Mouse (Mus musculus): ENCODE measurements at regions not wholly inside any gene's neighbourhood (a gene's known extent, or its start where the extent isn't known, plus 50 kb on each side); places are given as distances from the start of the nearest gene placed in this dataset.

DNA sequence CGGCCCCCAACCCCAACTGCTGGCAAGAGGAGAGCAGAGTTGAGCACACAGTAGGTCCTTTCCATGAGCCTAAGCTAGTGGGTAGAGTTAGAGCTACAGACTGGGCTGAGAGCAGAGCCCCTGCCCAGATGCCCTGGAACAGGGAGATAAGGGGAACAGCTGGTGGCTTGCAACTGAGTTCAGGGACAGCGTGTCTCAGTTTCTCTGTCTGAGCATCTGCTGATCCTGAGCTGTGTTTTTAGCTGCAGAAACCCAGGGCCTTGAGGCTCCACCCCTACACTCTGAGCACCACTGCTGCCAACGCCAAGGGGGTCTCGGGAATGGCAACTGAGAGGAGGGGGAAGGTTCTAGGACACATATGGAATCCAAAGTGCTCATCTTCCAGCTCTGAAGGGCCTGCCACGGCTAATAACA lies 82.4 kb downstream of the 1700001O22Rik start:
- Histone ChIP-seq H3K4me1 (ENCODE audit: control insufficient read depth, insufficient read depth, low read length) (peaks cover 89% of the 10 kb centered on the region), H3K9me3 (ENCODE audit: control insufficient read depth, low read length) (no peaks in the 10 kb centered on the region), H3K4me3 (replicated peaks; ENCODE audit: low read length) (no peak overlapping the region), H3K27me3 (ENCODE audit: control insufficient read depth, insufficient read depth, low read length) (no peaks in the 10 kb centered on the region), H3K9ac (ENCODE audit: low read depth, low read length, severe bottlenecking) (0 out of 2 replicates have a peak overlapping the region, but pooled peaks have one; percentile 55), H3K4me2 (replicated peaks; ENCODE audit: low read depth, low read length, severe bottlenecking) (no peak overlapping the region; the same call in 1 of the 2 replicates), H3K36me3 (ENCODE audit: control insufficient read depth, insufficient read depth, low read length) (no peaks in the 10 kb centered on the region), H3K27ac (replicated peaks; ENCODE audit: low read depth, low read length) (peak overlapping the region; percentile 97)
- no peak for DNase-seq (ENCODE audit: low spot score)
- TF ChIP-seq POLR2A (IDR thresholded peaks at IDR 0.05; ENCODE audit: borderline replicate concordance, extremely low read depth, insufficient read depth, insufficient read length), result no peak
- 68% methylated on average over 5 of the region's 5 CpGs for WGBS
- ATAC-seq (ENCODE audit: low FRiP score, low read depth), result no peak

DNA sequence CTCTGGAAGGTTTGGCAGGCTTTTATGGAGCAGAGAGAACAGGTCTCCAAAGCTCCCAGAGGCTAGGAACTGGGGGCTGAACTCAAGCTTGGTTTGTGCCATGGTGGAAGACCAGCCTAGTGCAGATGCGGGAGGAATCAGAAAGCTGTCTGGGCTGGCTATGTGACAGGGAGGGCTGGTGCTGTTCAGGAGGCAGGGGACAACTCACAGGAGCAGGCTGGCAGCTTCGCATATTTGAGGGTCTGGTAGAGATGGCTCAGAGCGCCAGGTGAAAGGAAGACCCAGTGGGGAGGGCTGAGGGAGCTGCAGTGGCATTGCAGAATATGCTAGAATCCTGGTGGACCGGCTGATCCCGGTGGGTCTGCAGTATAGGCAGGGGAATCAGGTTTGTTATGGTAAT lies 83.2 kb downstream of the 1700001O22Rik start:
- Histone ChIP-seq H3K4me3 (replicated peaks; ENCODE audit: low read length) (peak overlapping the region; percentile 29; the same call in 1 of the 2 replicates), H3K9ac (ENCODE audit: low read depth, low read length, severe bottlenecking) (peak overlapping the region; percentile 55), H3K36me3 (ENCODE audit: control insufficient read depth, insufficient read depth, low read length) (no peaks in the 10 kb centered on the region), H3K27me3 (ENCODE audit: control insufficient read depth, insufficient read depth, low read length) (no peaks in the 10 kb centered on the region), H3K4me1 (ENCODE audit: control insufficient read depth, insufficient read depth, low read length) (peaks cover 82% of the 10 kb centered on the region), H3K4me2 (replicated peaks; ENCODE audit: low read depth, low read length, severe bottlenecking) (peak overlapping the region; percentile 65), H3K9me3 (ENCODE audit: control insufficient read depth, low read length) (no peaks in the 10 kb centered on the region), H3K27ac (replicated peaks; ENCODE audit: low read depth, low read length) (peak overlapping the region; percentile 97)
- 36% methylated on average over 5 of the region's 5 CpGs for WGBS
- no peak for TF ChIP-seq POLR2A (IDR thresholded peaks at IDR 0.05; ENCODE audit: borderline replicate concordance, extremely low read depth, insufficient read depth, insufficient read length)
- no peak for ATAC-seq (ENCODE audit: low FRiP score, low read depth)
- DNase-seq (ENCODE audit: low spot score), result no peak

DNA sequence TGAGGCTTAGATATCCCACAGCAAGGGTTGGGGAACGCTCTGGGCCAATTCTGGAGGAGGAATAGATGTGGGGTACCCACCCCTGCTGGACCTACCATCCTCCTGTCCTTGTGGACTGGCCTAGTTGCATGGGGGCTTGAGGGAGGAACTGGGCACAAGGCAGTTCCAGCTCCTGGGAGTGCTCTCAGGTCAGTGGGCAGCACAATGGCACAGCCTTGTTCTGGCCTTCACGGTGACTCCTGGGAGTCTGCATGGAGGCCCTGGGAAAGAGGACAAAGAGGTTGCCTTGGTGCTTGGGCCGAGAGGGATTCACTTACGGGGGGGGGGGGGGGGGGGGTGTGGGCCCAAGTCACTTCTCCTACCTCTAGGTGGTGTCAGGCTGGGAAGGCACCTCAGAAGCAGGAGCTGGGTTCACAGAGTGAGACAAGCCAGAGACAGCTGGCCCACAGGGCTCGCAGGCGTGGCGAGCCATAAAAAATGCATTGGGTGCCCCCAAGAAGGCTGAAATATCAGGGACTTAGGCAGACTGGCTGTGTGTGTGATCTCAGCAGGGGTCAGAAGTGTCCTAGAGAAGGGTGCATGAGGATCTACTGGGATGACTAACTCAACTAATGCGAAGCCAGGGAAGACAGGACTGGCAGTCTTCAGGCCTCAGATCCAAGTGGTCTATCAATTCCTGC lies 83.7 kb downstream of the 1700001O22Rik start:
- Histone ChIP-seq H3K4me2 (replicated peaks; ENCODE audit: low read depth, low read length, severe bottlenecking) (peak overlapping the region; percentile 65), H3K4me3 (replicated peaks; ENCODE audit: low read length) (peak overlapping the region; percentile 29), H3K36me3 (ENCODE audit: control insufficient read depth, insufficient read depth, low read length) (no peaks in the 10 kb centered on the region), H3K27ac (replicated peaks; ENCODE audit: low read depth, low read length) (peak overlapping the region; percentile 97), H3K4me1 (ENCODE audit: control insufficient read depth, insufficient read depth, low read length) (peaks cover 77% of the 10 kb centered on the region), H3K9ac (ENCODE audit: low read depth, low read length, severe bottlenecking) (peak overlapping the region; percentile 55), H3K9me3 (ENCODE audit: control insufficient read depth, low read length) (no peaks in the 10 kb centered on the region), H3K27me3 (ENCODE audit: control insufficient read depth, insufficient read depth, low read length) (no peaks in the 10 kb centered on the region)
- ATAC-seq (ENCODE audit: low FRiP score, low read depth) (no peak), DNase-seq (ENCODE audit: low spot score) (no peak)
- 0 out of 2 replicates have a peak, but pooled peaks have one; percentile 18 for TF ChIP-seq POLR2A (IDR thresholded peaks at IDR 0.05; ENCODE audit: borderline replicate concordance, extremely low read depth, insufficient read depth, insufficient read length)
- WGBS, result 16% methylated on average over 8 of the region's 8 CpGs

DNA sequence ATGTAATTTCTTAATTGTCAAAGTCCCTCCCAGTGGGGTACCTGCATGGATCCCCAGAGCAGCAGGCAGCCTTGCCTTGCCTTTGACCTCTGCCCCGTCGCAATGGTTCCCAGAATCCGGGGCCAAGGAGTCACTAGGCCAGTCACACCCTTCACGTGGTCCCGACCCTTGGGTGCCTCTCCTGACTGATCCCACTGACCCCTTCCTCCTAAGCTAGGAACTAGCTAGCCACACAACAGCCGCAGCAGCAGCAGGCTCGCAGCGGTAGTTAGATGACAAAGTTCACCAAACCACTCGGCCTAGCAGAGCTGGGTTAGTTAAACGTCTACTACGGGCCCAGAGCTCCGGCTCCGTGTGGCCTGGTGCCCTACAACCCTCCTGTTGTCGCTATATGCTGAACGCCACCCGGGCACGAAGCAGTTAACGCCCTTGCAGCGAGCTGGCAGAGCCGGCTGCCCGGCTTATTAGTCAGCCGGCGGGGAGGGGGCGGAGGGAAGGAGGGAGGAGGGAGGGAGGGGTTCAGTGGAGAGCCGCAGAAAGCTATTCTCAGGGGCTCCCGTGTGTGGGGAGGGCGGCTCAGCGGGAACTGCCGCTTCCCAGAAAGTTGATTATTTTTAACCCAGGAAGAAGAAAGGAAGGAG lies 84.6 kb downstream of the 1700001O22Rik start:
- Histone ChIP-seq H3K4me2 (replicated peaks; ENCODE audit: low read depth, low read length, severe bottlenecking) (peak overlapping the region; percentile 65), H3K27ac (replicated peaks; ENCODE audit: low read depth, low read length) (peak overlapping the region; percentile 97), H3K9ac (ENCODE audit: low read depth, low read length, severe bottlenecking) (peak overlapping the region; percentile 55; the same call in 1 of the 2 replicates), H3K27me3 (ENCODE audit: control insufficient read depth, insufficient read depth, low read length) (no peaks in the 10 kb centered on the region), H3K9me3 (ENCODE audit: control insufficient read depth, low read length) (no peaks in the 10 kb centered on the region), H3K4me3 (replicated peaks; ENCODE audit: low read length) (peak overlapping the region; percentile 29), H3K36me3 (ENCODE audit: control insufficient read depth, insufficient read depth, low read length) (no peaks in the 10 kb centered on the region), H3K4me1 (ENCODE audit: control insufficient read depth, insufficient read depth, low read length) (peaks cover 74% of the 10 kb centered on the region)
- DNase-seq (ENCODE audit: low spot score), result peak; percentile 95
- WGBS, result 1% methylated on average over 29 of the region's 29 CpGs
- no peak for TF ChIP-seq POLR2A (IDR thresholded peaks at IDR 0.05; ENCODE audit: borderline replicate concordance, extremely low read depth, insufficient read depth, insufficient read length)
- ATAC-seq (ENCODE audit: low FRiP score, low read depth), result peak; percentile 46

DNA sequence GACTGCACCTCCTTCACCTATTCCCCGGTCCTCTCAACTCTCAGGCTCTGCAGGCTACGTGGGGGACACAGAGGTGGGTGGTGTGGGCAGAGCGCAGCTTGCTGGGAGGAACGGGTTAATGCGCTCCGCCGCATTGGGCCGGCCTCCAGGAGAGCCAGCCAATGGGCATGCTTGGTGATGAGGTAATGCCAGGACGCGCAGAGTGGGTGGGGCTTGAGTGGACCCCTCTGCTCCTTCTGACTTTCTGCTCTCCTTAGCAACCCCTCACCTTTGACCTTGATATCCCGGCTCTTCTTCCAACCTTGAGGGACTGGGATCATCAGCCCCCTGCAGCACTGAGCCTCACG lies 85.2 kb downstream of the 1700001O22Rik start:
- H3K9ac ChIP-seq (ENCODE audit: low read depth, low read length, severe bottlenecking), result peak overlapping the region; percentile 55; the same call in 1 of the 2 replicates

More for the DNA sequence above, 85.2 kb downstream of the 1700001O22Rik start:
- ATAC-seq (ENCODE audit: low FRiP score, low read depth) (peak; percentile 76), DNase-seq (ENCODE audit: low spot score) (peak; percentile 95)
- Histone ChIP-seq H3K27ac (replicated peaks; ENCODE audit: low read depth, low read length) (peak overlapping the region; percentile 97), H3K4me3 (replicated peaks; ENCODE audit: low read length) (peak overlapping the region; percentile 29), H3K4me2 (replicated peaks; ENCODE audit: low read depth, low read length, severe bottlenecking) (peak overlapping the region; percentile 65), H3K9me3 (ENCODE audit: control insufficient read depth, low read length) (no peaks in the 10 kb centered on the region), H3K4me1 (ENCODE audit: control insufficient read depth, insufficient read depth, low read length) (peaks cover 74% of the 10 kb centered on the region), H3K27me3 (ENCODE audit: control insufficient read depth, insufficient read depth, low read length) (no peaks in the 10 kb centered on the region), H3K36me3 (ENCODE audit: control insufficient read depth, insufficient read depth, low read length) (no peaks in the 10 kb centered on the region)
- WGBS, result 0% methylated on average over 12 of the region's 12 CpGs
- no peak for TF ChIP-seq POLR2A (IDR thresholded peaks at IDR 0.05; ENCODE audit: borderline replicate concordance, extremely low read depth, insufficient read depth, insufficient read length)

Data from limb, embryonic 14.5 days (tissue).